Mouse (Mus musculus) kidney, embryonic 15.5 days (tissue): ENCODE data around the gene Pycr2. TPM values are rescaled to one million over a fixed set of nuclear protein-coding genes. Genes with fewer than 3 reads are reported as not detected.

Source experiments
- ATAC-seq: fragments of 200-750 bp; cut with Nextera tagmentation; replicated peaks from 2 replicates; pipeline ENCODE4 v1.8.0; 2017; ENCODE audit warnings: moderate TSS enrichment; ENCODE audit not compliant: low FRiP score
- H3K27ac ChIP-seq: fragments of 300-500 bp; sonication (generic); 2 replicates; pipeline ENCODE4 v1.5.1; 2015; ENCODE audit warnings: mild to moderate bottlenecking, inconsistent platforms
- H3K27me3 ChIP-seq: fragments of 300-500 bp; sonication (generic); 2 replicates; pipeline ENCODE4 v1.6.1; 2015; ENCODE audit warnings: inconsistent platforms
- H3K36me3 ChIP-seq: fragments of 300-500 bp; sonication (generic); 2 replicates; pipeline ENCODE4 v1.6.1; 2015; ENCODE audit warnings: inconsistent platforms
- H3K4me1 ChIP-seq: fragments of 300-500 bp; sonication (generic); 2 replicates; pipeline ENCODE4 v1.6.1; 2015; ENCODE audit warnings: inconsistent platforms
- H3K4me2 ChIP-seq: fragments of 300-500 bp; sonication (generic); 2 replicates; pipeline ENCODE4 v1.6.1; 2015; ENCODE audit warnings: moderate library complexity, mild to moderate bottlenecking, inconsistent platforms
- H3K4me3 ChIP-seq: fragments of 300-500 bp; sonication (generic); replicated peaks from 2 replicates; pipeline ENCODE4 v1.5.1; 2015; ENCODE audit warnings: mild to moderate bottlenecking, inconsistent platforms
- H3K9ac ChIP-seq: fragments of 300-500 bp; sonication (generic); 2 replicates; pipeline ENCODE4 v1.6.1; 2015; ENCODE audit warnings: mild to moderate bottlenecking, inconsistent platforms
- H3K9me3 ChIP-seq: fragments of 300-500 bp; sonication (generic); replicated peaks from 2 replicates; pipeline ENCODE4 v1.6.1; 2016; ENCODE audit warnings: inconsistent platforms
- WGBS: fragments of 180-500 bp; shearing (Covaris S2); methylation state at CpG from one replicate; pipeline ENCODE4 v1.1.7; 2015; ENCODE audit warnings: mixed read lengths; 5-methylcytosine and 5-hydroxymethylcytosine counted together
- polyA plus RNA-seq: library from polyadenylated mRNA; unstranded; fragments of >200 nt; fragmentation: Nextera tagmentation; extraction: Ambion mirVana; gene quantifications from 2 replicates; pipeline ENCODE4 v1.2.1, GENCODE M21; 2015

The Pycr2 gene
- 96.2 and 103 TPM in 2 replicates for polyA plus RNA-seq

- Histone ChIP-seq H3K27ac (peak within 1 kb of the TSS; percentile 90), H3K4me2 (peak within 1 kb of the TSS; percentile 82), H3K4me1 (peaks cover 25% of the 10 kb centered on the region), H3K4me3 (peak within 1 kb of the TSS; percentile 85), H3K27me3 (peaks cover 3% of the 10 kb centered on the region; the same call in 1 of the 2 replicates), H3K9ac (peak within 1 kb of the TSS; percentile 93), H3K36me3 (peaks cover 33% of the 10 kb centered on the region), H3K9me3 (no peaks in the 10 kb centered on the region)
- ATAC-seq: peak; percentile 98
- WGBS: under 1% methylated on average over 52 of the region's 52 CpGs
Observed at GRCm38 (mm10) chr1:180904039-180904814, at the start of gene Pycr2. TSS of gene Pycr2 (plus strand) at chr1:180904293.

DNA sequence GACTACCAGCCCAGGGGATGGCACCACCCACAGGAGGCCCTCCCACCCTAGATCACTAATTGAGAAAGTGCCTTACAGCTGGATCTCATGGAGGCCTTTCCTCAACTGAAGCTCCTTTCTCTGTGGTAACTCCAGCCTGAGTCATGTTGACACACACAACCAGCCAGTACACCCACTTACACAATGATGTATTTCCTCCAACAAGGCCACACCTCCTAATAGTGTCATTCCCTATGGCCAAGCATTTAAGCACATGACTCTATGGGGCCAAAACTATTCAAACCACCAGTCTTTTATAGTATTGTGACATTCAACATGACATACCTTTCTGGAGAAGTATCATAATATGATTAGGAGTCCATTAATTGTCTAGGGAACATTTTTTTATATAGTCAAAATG, 45.3 kb upstream of the Pycr2 start:
- H3K9ac ChIP-seq: no peak overlapping the region
- no peak overlapping the region for H3K27ac ChIP-seq
- ATAC-seq: no peak
- no peaks in the 10 kb centered on the region for H3K9me3 ChIP-seq
- no peaks in the 10 kb centered on the region for H3K4me1 ChIP-seq
- H3K4me2 ChIP-seq: no peak overlapping the region
- no peaks in the 10 kb centered on the region for H3K27me3 ChIP-seq
- H3K4me3 ChIP-seq: no peak overlapping the region
- peaks cover 85% of the 10 kb centered on the region for H3K36me3 ChIP-seq

DNA sequence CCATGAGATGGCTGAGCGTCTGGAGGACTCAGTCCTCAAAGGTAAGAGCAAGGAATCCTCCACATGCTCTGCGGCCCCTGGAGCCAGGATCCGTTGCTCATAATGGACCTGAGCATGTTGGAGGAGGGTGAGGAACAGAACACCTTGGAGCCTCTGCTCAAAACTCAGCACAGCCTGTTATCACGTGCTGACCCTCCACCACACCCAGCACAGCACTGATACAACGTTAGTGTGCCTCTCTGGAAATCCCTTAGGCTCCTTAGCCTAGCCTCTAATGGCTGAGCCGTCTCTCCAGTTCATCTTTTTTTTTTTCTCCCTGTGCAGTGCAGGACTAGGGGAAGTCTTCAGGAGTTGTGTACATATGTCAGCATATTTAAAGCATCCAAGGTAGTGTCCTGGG, 44.1 kb upstream of the Pycr2 start:
- ATAC-seq: no peak
- Histone ChIP-seq H3K9me3 (no peaks in the 10 kb centered on the region), H3K4me2 (no peak overlapping the region), H3K4me3 (no peak overlapping the region), H3K9ac (no peak overlapping the region), H3K4me1 (no peaks in the 10 kb centered on the region), H3K27ac (no peak overlapping the region), H3K36me3 (peaks cover 95% of the 10 kb centered on the region), H3K27me3 (no peaks in the 10 kb centered on the region)
- WGBS: 85% methylated on average over 6 of the region's 6 CpGs

DNA sequence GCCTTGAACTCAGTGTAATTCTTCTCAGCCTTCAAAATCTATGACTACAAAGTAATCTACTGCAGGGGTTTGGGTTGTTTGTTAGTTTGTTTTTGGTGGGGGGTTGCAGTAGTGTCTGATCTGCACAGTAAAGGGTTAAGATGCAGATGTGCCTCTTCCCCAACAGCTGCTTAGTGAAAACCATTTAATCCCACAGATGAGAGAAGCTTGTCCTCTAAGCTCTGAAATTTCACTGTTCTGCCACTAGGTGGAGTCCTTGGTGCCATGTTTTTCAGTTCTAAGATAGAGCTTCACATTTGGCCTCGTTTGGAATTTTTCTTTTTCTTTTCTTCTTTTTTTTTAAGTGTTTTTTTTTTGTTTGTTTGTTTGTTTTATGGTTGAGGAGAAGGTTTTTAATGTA, 40.5 kb upstream of the Pycr2 start:
- H3K4me2 ChIP-seq: no peak overlapping the region
- no peaks in the 10 kb centered on the region for H3K9me3 ChIP-seq
- no peak overlapping the region for H3K9ac ChIP-seq
- no peak for ATAC-seq
- 15% methylated on average over 1 of the region's 1 CpGs for WGBS
- H3K36me3 ChIP-seq: peaks cover 93% of the 10 kb centered on the region
- no peaks in the 10 kb centered on the region for H3K4me1 ChIP-seq
- H3K27me3 ChIP-seq: no peaks in the 10 kb centered on the region
- no peak overlapping the region for H3K27ac ChIP-seq
- no peak overlapping the region for H3K4me3 ChIP-seq

DNA sequence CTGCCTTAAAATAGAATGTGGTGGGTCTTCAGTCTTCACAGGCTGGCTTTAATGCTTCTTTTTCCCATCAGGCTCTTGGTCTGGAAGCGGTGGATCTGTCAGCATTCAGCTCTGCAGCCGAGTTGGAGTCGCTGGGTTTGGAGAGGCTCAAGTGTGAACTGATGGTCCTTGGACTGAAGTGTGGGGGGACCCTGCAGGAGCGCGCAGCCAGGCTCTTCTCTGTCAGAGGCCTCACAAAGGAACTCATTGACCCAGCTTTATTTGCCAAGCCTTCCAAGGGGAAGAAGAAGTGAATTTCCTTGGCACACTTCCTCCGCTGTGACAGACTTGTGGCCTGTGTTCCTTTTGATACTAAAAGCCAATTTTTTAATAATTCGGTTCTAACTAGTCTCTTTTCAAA, 38.1 kb upstream of the Pycr2 start:
- no peak overlapping the region for H3K4me2 ChIP-seq
- no peak overlapping the region for H3K27ac ChIP-seq

GRCm38 (mm10) chr1:180870122-180870650, 33.9 kb upstream of the Pycr2 start:
- H3K36me3 ChIP-seq: peaks cover 35% of the 10 kb centered on the region
- ATAC-seq: no peak
- H3K4me2 ChIP-seq: no peak overlapping the region
- no peaks in the 10 kb centered on the region for H3K9me3 ChIP-seq
- H3K9ac ChIP-seq: no peak overlapping the region
- WGBS: 70% methylated on average over 13 of the region's 13 CpGs
- H3K27ac ChIP-seq: no peak overlapping the region
- H3K4me1 ChIP-seq: no peaks in the 10 kb centered on the region
- no peaks in the 10 kb centered on the region for H3K27me3 ChIP-seq
- no peak overlapping the region for H3K4me3 ChIP-seq

More for the DNA sequence above, 38.1 kb upstream of the Pycr2 start:
- H3K4me3 ChIP-seq: no peak overlapping the region
- no peaks in the 10 kb centered on the region for H3K9me3 ChIP-seq
- H3K9ac ChIP-seq: no peak overlapping the region
- no peak for ATAC-seq
- peaks cover 73% of the 10 kb centered on the region for H3K36me3 ChIP-seq
- no peaks in the 10 kb centered on the region for H3K27me3 ChIP-seq
- 93% methylated on average over 7 of the region's 7 CpGs for WGBS
- no peaks in the 10 kb centered on the region for H3K4me1 ChIP-seq

- Histone ChIP-seq H3K4me1 (no peaks in the 10 kb centered on the region), H3K9ac (no peak overlapping the region), H3K9me3 (no peaks in the 10 kb centered on the region), H3K36me3 (no peaks in the 10 kb centered on the region), H3K4me2 (no peak overlapping the region), H3K27me3 (no peaks in the 10 kb centered on the region), H3K27ac (no peak overlapping the region), H3K4me3 (no peak overlapping the region)
- ATAC-seq: no peak
- WGBS: 21% methylated on average over 9 of the region's 9 CpGs
Observed at GRCm38 (mm10) chr1:180873861-180874484, 30.1 kb upstream of the Pycr2 start.

DNA sequence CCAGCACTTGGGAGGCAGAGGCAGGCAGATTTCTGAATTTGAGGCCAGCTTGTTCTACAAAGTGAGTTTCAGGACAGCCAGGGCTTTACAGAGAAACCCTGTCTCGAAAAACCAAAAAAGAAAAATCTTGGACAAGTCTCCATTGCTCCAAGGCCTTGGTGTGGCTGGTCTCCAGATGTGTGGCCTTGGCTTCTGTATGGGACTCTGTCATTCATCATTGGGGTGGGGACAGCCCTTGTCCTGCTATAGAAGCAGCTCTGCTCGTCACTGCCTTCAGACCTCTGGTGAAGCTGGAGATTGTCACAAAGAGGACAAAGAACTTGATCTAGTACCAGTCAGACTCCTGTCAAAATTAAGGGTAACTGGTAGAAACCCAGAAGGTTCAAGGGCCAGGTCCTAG, 29.5 kb upstream of the Pycr2 start:
- no peak for ATAC-seq
- 83% methylated on average over 2 of the region's 2 CpGs for WGBS
- H3K4me2 ChIP-seq: no peak overlapping the region
- H3K27me3 ChIP-seq: no peaks in the 10 kb centered on the region
- H3K9ac ChIP-seq: no peak overlapping the region
- no peaks in the 10 kb centered on the region for H3K4me1 ChIP-seq
- no peak overlapping the region for H3K4me3 ChIP-seq
- H3K9me3 ChIP-seq: no peaks in the 10 kb centered on the region
- no peaks in the 10 kb centered on the region for H3K36me3 ChIP-seq
- no peak overlapping the region for H3K27ac ChIP-seq

GRCm38 (mm10) chr1:180875126-180875525, 29.0 kb upstream of the Pycr2 start:
- H3K4me3 ChIP-seq: no peak overlapping the region
- H3K9ac ChIP-seq: no peak overlapping the region
- no peaks in the 10 kb centered on the region for H3K4me1 ChIP-seq
- H3K9me3 ChIP-seq: no peaks in the 10 kb centered on the region
- H3K27ac ChIP-seq: no peak overlapping the region
- H3K27me3 ChIP-seq: no peaks in the 10 kb centered on the region
- no peaks in the 10 kb centered on the region for H3K36me3 ChIP-seq
- no peak overlapping the region for H3K4me2 ChIP-seq
- 80% methylated on average over 9 of the region's 9 CpGs for WGBS
- no peak for ATAC-seq

- 74% methylated on average over 4 of the region's 4 CpGs for WGBS
- no peaks in the 10 kb centered on the region for H3K27me3 ChIP-seq
- H3K4me2 ChIP-seq: no peak overlapping the region
- no peak overlapping the region for H3K9ac ChIP-seq
- ATAC-seq: no peak
- H3K27ac ChIP-seq: no peak overlapping the region
- no peaks in the 10 kb centered on the region for H3K36me3 ChIP-seq
- no peaks in the 10 kb centered on the region for H3K9me3 ChIP-seq
- no peak overlapping the region for H3K4me3 ChIP-seq
- no peaks in the 10 kb centered on the region for H3K4me1 ChIP-seq
Observed at GRCm38 (mm10) chr1:180877466-180877865, 26.6 kb upstream of the Pycr2 start.

DNA sequence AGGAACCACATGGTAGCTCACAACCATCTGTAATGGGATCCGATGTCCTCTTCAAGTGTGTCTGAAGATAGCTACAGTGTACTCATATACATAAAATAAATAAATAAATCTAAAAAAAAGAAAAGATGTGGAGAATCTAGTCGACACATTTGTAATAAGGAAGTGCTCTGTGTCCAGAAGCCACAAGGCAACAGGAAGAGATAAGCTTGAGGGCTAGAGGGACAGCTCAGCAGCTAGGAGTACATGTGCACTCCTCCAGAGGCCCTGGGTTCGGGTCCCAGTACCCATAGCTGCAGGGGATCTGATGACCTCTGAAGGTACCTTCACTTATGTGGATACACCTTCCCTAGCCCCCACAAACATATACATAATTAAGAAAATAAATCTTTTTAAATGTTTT, 22.3 kb upstream of the Pycr2 start:
- H3K36me3 ChIP-seq: no peaks in the 10 kb centered on the region
- no peak overlapping the region for H3K4me3 ChIP-seq
- no peak overlapping the region for H3K4me2 ChIP-seq
- peaks cover 8% of the 10 kb centered on the region; the same call in 1 of the 2 replicates for H3K4me1 ChIP-seq
- ATAC-seq: no peak
- H3K9me3 ChIP-seq: no peaks in the 10 kb centered on the region
- H3K27me3 ChIP-seq: no peaks in the 10 kb centered on the region
- H3K9ac ChIP-seq: no peak overlapping the region
- WGBS: 76% methylated on average over 3 of the region's 3 CpGs
- H3K27ac ChIP-seq: no peak overlapping the region

- no peaks in the 10 kb centered on the region for H3K27me3 ChIP-seq
- 17% methylated on average over 7 of the region's 7 CpGs for WGBS
- no peak overlapping the region for H3K27ac ChIP-seq
- H3K4me2 ChIP-seq: no peak overlapping the region
- H3K9ac ChIP-seq: no peak overlapping the region
- H3K36me3 ChIP-seq: no peaks in the 10 kb centered on the region
- no peaks in the 10 kb centered on the region for H3K9me3 ChIP-seq
- H3K4me1 ChIP-seq: peaks cover 15% of the 10 kb centered on the region
- no peak for ATAC-seq
- no peak overlapping the region for H3K4me3 ChIP-seq
Observed at GRCm38 (mm10) chr1:180883731-180884130, 20.4 kb upstream of the Pycr2 start.
